13 mouse cellular contexts compared by ENCODE assay signal in the genomic region with DNA sequence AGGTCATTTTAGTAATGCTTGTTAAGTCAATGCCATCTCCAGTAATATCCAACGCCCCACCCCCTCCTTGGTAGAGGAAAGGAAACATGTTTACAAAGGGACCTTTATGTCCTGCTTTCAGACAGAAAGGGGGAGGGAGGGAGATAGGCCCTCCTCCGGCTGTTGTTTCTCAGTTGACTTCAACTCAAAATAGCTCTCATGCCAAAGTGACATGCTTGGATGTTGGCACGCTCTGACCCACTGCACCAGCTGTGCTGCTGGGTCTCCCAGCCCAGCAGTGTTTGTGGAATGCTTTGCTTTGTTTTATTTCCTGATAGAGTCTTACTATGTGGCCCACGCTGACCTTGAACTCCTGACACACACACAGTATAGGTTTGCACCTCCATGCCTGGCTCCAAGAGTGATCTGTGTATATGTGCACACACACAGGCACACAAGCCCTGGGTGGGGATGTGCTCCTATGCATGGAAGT. TPM values are rescaled to one million over a fixed set of nuclear protein-coding genes. Genes with fewer than 3 reads are reported as not detected.
DNase-seq lines count a peak whose midpoint lies in the region; ATAC-seq and TF ChIP-seq lines count a peak whose summit lies in the region.
"Had no signal": no experiment of that assay in that cellular context is flagged by ENCODE, and none has a peak within 500 bp of the region (broad histone marks: within the 10 kb centered on the region; RNA-seq: fewer than 3 reads in every experiment).

No protein-coding gene starts in this region.

- intact Hi-C loops in left cerebral cortex, postnatal 4 days (cut with DNase I) = no loop called here

- no peaks in the 10 kb centered on the region for H3K9me3 ChIP-seq in forebrain, embryonic 10.5 days
- no peaks in the 10 kb centered on the region for H3K9me3 ChIP-seq in forebrain, postnatal 0 days (ENCODE audit: low read length)
- H3K9me3 ChIP-seq: forebrain, embryonic 13.5 days had no signal

- H3K36me3 ChIP-seq in forebrain, embryonic 10.5 days (replicated peaks) = no peaks in the 10 kb centered on the region
- no peaks in the 10 kb centered on the region for H3K36me3 ChIP-seq in forebrain, postnatal 0 days (ENCODE audit: insufficient read depth)

- no peaks in the 10 kb centered on the region for H3K27me3 ChIP-seq in forebrain, embryonic 10.5 days (ENCODE audit: poor library complexity, severe bottlenecking)
- no peaks in the 10 kb centered on the region for H3K27me3 ChIP-seq in forebrain, postnatal 0 days (ENCODE audit: insufficient read depth, low read length)
- H3K27me3 ChIP-seq: forebrain, embryonic 13.5 days had no signal

- no peak for TF ChIP-seq CTCF in forebrain, postnatal 0 days (IDR thresholded peaks at IDR 0.05; ENCODE audit: low read depth)

- H3K4me3 ChIP-seq in forebrain, embryonic 10.5 days = no peak overlapping the region
- no peak overlapping the region for H3K4me3 ChIP-seq in forebrain, postnatal 0 days (ENCODE audit: low read depth, low read length)
- H3K4me3 ChIP-seq: forebrain, embryonic 13.5 days had no signal

- H3K4me1 ChIP-seq in forebrain, embryonic 10.5 days = peaks cover 9% of the 10 kb centered on the region
- H3K4me1 ChIP-seq in forebrain, postnatal 0 days (ENCODE audit: insufficient read depth) = no peaks in the 10 kb centered on the region
- H3K4me1 ChIP-seq: forebrain, embryonic 13.5 days had no signal

- ATAC-seq in forebrain, postnatal 0 days = no peak
- ATAC-seq: forebrain, embryonic 13.5 days; liver, postnatal 0 days had no signal

- H3K27ac ChIP-seq in forebrain, embryonic 10.5 days = 0 out of 2 replicates have a peak overlapping the region, but pooled peaks have one; percentile 25
- no peak overlapping the region for H3K27ac ChIP-seq in forebrain, postnatal 0 days (ENCODE audit: low read depth, low read length)
- H3K27ac ChIP-seq: forebrain, embryonic 13.5 days had no signal

- 75% methylated on average over 4 of the region's 4 CpGs for WGBS in forebrain, embryonic 10.5 days
- 48% methylated on average over 4 of the region's 4 CpGs for WGBS in forebrain, postnatal 0 days

- no peak for DNase-seq in forebrain, embryonic 10.5 days (ENCODE audit: extremely low spot score, low spot score)
- no peak for DNase-seq in forebrain, postnatal 0 days
- peak; percentile 39 to 60 for DNase-seq in layer of hippocampus, adult 8-10 months (ENCODE audit: low spot score in 2 of 2)
- DNase-seq in layer of hippocampus, postnatal 14 days (ENCODE audit: low spot score in 2 of 2) = no peak
- peak; percentile 43 for DNase-seq in ZHBTc4 (ENCODE audit: low read depth, low spot score)
- peak; percentile 36 for DNase-seq in left cerebral cortex, postnatal 4 days
- DNase-seq in c-Kit-positive CD71-positive TER-119-positive erythroid progenitor cells, embryonic 14.5 days (ENCODE audit: low spot score) = no peak
- no peak for DNase-seq in kidney, postnatal 10 days
- DNase-seq: kidney, postnatal 14 days; liver, postnatal 0 days; right cerebral cortex, postnatal 25 days; thymus, adult 18-20 months had no signal

- no peak overlapping the region for H3K9ac ChIP-seq in forebrain, postnatal 0 days
- H3K9ac ChIP-seq: forebrain, embryonic 13.5 days; liver, postnatal 0 days had no signal

- no peak overlapping the region for H3K4me2 ChIP-seq in forebrain, postnatal 0 days (ENCODE audit: low read depth)
- H3K4me2 ChIP-seq: forebrain, embryonic 13.5 days had no signal

RNA-seq across cellular contexts. Expression of gene Psmc1, which starts 36.7 kb away (rescaled TPM):
- 414 and 431 TPM in 2 replicates for polyA plus RNA-seq in forebrain, embryonic 10.5 days (2016; fragmentation: Nextera tagmentation; extraction: Ambion mirVana)
- 152 and 176 TPM in 2 replicates for total RNA-seq in forebrain, postnatal 0 days (2014; rRNA removed)
- polyA plus RNA-seq in forebrain, postnatal 0 days (2015; fragmentation: Nextera tagmentation; extraction: Ambion mirVana) = 281 and 298 TPM in 2 replicates
- 100 to 1,000 TPM; 166 to 190 (median 181) TPM for total RNA-seq in layer of hippocampus, adult 8-10 months (2022)
- 100 to 1,000 TPM; 193 to 200 TPM for total RNA-seq in layer of hippocampus, postnatal 14 days (2021)
- total RNA-seq in left cerebral cortex, postnatal 4 days (2021) = 100 to 1,000 TPM; 184 to 191 TPM

Comparison
In these comparisons a context has a peak if more than half of its experiments do, and no peak if none do; other contexts are left out.
1. DNase-seq: peak in layer of hippocampus, adult 8-10 months (2 of 2), ZHBTc4 (single experiment) and left cerebral cortex, postnatal 4 days (single experiment); none in forebrain, embryonic 10.5 days (single experiment), forebrain, postnatal 0 days (single experiment), layer of hippocampus, postnatal 14 days (0 of 2), c-Kit-positive CD71-positive TER-119-positive erythroid progenitor cells, embryonic 14.5 days (single experiment) and kidney, postnatal 10 days (single experiment).